Mouse (Mus musculus): Measurements from ENCODE around the gene Mylk4. TPM values are rescaled to one million over a fixed set of nuclear protein-coding genes. Genes with fewer than 3 reads are reported as not detected.

The Mylk4 gene
- polyA plus RNA-seq, 1 experiment from 2014 or later, result 0.10 TPM

GRCm38 (mm10) chr13:32660294-32660693 is 123.5 kb downstream of the Mylk4 start:
- Histone ChIP-seq H3K9me3 (replicated peaks; ENCODE audit: control insufficient read depth, low read length, poor library complexity, severe bottlenecking) (no peaks in the 10 kb centered on the region), H3K36me3 (ENCODE audit: control insufficient read depth, insufficient read depth, low read length) (no peaks in the 10 kb centered on the region), H3K9ac (ENCODE audit: low read depth, low read length) (no peak overlapping the region), H3K27ac (ENCODE audit: low read length) (no peak overlapping the region), H3K4me3 (ENCODE audit: low read depth, low read length) (no peak overlapping the region), H3K4me2 (ENCODE audit: low read length) (no peak overlapping the region), H3K4me1 (ENCODE audit: control insufficient read depth, insufficient read depth, low read length) (no peaks in the 10 kb centered on the region), H3K27me3 (ENCODE audit: control insufficient read depth, insufficient read depth, low read depth, low read length) (no peaks in the 10 kb centered on the region)
- no peak for ATAC-seq
- 73% methylated on average over 4 of the region's 4 CpGs for WGBS

- no peaks in the 10 kb centered on the region for H3K4me1 ChIP-seq (ENCODE audit: control insufficient read depth, insufficient read depth, low read length)
- no peaks in the 10 kb centered on the region for H3K27me3 ChIP-seq (ENCODE audit: control insufficient read depth, insufficient read depth, low read depth, low read length)
- H3K4me3 ChIP-seq (ENCODE audit: low read depth, low read length), result no peak overlapping the region
- no peak overlapping the region for H3K27ac ChIP-seq (ENCODE audit: low read length)
- no peaks in the 10 kb centered on the region for H3K9me3 ChIP-seq (replicated peaks; ENCODE audit: control insufficient read depth, low read length, poor library complexity, severe bottlenecking)
- H3K36me3 ChIP-seq (ENCODE audit: control insufficient read depth, insufficient read depth, low read length), result no peaks in the 10 kb centered on the region
- WGBS, result 89% methylated on average over 5 of the region's 5 CpGs
- H3K4me2 ChIP-seq (ENCODE audit: low read length), result no peak overlapping the region
- no peak overlapping the region for H3K9ac ChIP-seq (ENCODE audit: low read depth, low read length)
- ATAC-seq, result no peak
Measured at GRCm38 (mm10) chr13:32659271-32659670, 124.5 kb downstream of the Mylk4 start.

GRCm38 (mm10) chr13:32657583-32657982 is 126.2 kb downstream of the Mylk4 start:
- H3K4me3 ChIP-seq (ENCODE audit: low read depth, low read length), result no peak overlapping the region
- H3K36me3 ChIP-seq (ENCODE audit: control insufficient read depth, insufficient read depth, low read length), result no peaks in the 10 kb centered on the region
- H3K9ac ChIP-seq (ENCODE audit: low read depth, low read length), result no peak overlapping the region
- H3K9me3 ChIP-seq (replicated peaks; ENCODE audit: control insufficient read depth, low read length, poor library complexity, severe bottlenecking), result no peaks in the 10 kb centered on the region
- no peaks in the 10 kb centered on the region for H3K4me1 ChIP-seq (ENCODE audit: control insufficient read depth, insufficient read depth, low read length)
- no peak overlapping the region for H3K4me2 ChIP-seq (ENCODE audit: low read length)
- H3K27ac ChIP-seq (ENCODE audit: low read length), result no peak overlapping the region
- 93% methylated on average over 2 of the region's 2 CpGs for WGBS
- no peak for ATAC-seq
- no peaks in the 10 kb centered on the region for H3K27me3 ChIP-seq (ENCODE audit: control insufficient read depth, insufficient read depth, low read depth, low read length)

Other genes starting within 250 kb of the Mylk4 start
- gene Wrnip1, start 18.1 kb upstream of the Mylk4 start, polyA plus RNA-seq (2015; fragmentation: Nextera tagmentation; extraction: Ambion mirVana), result 29.5 and 32.5 TPM in 2 replicates
- not detected in 2 replicates for gene D930007J09Rik, start 18.9 kb upstream of the Mylk4 start, polyA plus RNA-seq (2015; fragmentation: Nextera tagmentation; extraction: Ambion mirVana)
- gene Serpinb1a, start 67.2 kb upstream of the Mylk4 start, polyA plus RNA-seq (2015; fragmentation: Nextera tagmentation; extraction: Ambion mirVana), result 1.7 and 2.3 TPM in 2 replicates
- not detected in 2 replicates for gene Serpinb1c, start 114.3 kb upstream of the Mylk4 start, polyA plus RNA-seq (2015; fragmentation: Nextera tagmentation; extraction: Ambion mirVana)
- gene Serpinb6b, start 181.3 kb upstream of the Mylk4 start, polyA plus RNA-seq (2015; fragmentation: Nextera tagmentation; extraction: Ambion mirVana), result 1.2 and 2.0 TPM in 2 replicates
- gene Serpinb9, start 219.3 kb upstream of the Mylk4 start, polyA plus RNA-seq (2015; fragmentation: Nextera tagmentation; extraction: Ambion mirVana), result 1.9 and 2.0 TPM in 2 replicates
- gene Serpinb9b, start 243.5 kb upstream of the Mylk4 start, polyA plus RNA-seq (2015; fragmentation: Nextera tagmentation; extraction: Ambion mirVana), result 0.13 and 0.30 TPM in 2 replicates